Mouse (Mus musculus) thymus, adult 2 months (tissue): ENCODE results near the gene Dmrtc2.

ENCODE experiments used
- CTCF ChIP-seq: fragments of 200-500 bp; IDR thresholded peaks from 2 replicates; pipeline ENCODE4 v1.5.1; 2012; ENCODE audit warnings: mild to moderate bottlenecking, control low read depth, low read length, moderate library complexity, borderline replicate concordance; ENCODE audit not compliant: control insufficient read depth, poor library complexity, insufficient read depth; ENCODE audit errors: extremely low read depth
- POLR2A ChIP-seq: fragments of 200-500 bp; IDR thresholded peaks from 2 replicates; pipeline ENCODE4 v1.6.1; 2012; ENCODE audit warnings: mild to moderate bottlenecking, low read length, control low read depth, moderate library complexity; ENCODE audit not compliant: control insufficient read depth, poor library complexity, insufficient read depth; ENCODE audit errors: extremely low read depth

DNA sequence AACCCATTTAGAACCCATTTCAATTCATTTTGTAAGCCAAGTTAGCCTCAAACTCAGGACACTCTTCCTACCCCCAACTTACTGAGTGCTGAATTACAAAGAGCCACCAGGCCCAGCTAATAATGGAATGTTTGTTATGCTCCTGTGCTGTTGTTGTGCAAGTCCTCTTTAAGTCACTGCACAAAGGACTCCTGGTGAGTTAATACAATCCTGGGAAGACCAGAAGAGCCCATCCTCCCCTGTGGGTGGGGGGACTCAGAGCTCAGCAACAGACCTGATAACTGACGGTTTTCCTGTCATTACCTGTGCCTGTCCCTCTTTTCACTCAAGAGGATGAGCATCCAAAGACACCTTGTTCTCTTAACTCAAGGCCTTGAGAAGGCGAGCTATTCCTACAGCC is 9.8 kb downstream of the Dmrtc2 start:
- TF ChIP-seq CTCF, result no peak
- no peak for TF ChIP-seq POLR2A
